Mouse (Mus musculus) heart, embryonic 12.5 days (tissue): ENCODE measurements around the gene Rpsa. TPM values are rescaled to one million over a fixed set of nuclear protein-coding genes. Genes with fewer than 3 reads are reported as not detected.

ENCODE experiments used
- ATAC-seq: fragments of 200-750 bp; cut with Nextera tagmentation; 2 replicates; pipeline ENCODE4 v1.8.0; 2017; ENCODE audit warnings: moderate TSS enrichment, moderate library complexity; ENCODE audit not compliant: insufficient number of reproducible peaks, low FRiP score
- H3K27ac ChIP-seq: fragments of 300-500 bp; sonication (generic); 2 replicates; pipeline ENCODE4 v1.5.1; 2016; ENCODE audit warnings: mild to moderate bottlenecking, moderate library complexity; ENCODE audit not compliant: poor library complexity, severe bottlenecking
- H3K27me3 ChIP-seq: fragments of 300-500 bp; sonication (generic); replicated peaks from 2 replicates; pipeline ENCODE4 v1.6.1; 2016; ENCODE audit warnings: mild to moderate bottlenecking, moderate library complexity
- H3K36me3 ChIP-seq: fragments of 300-500 bp; sonication (generic); 2 replicates; pipeline ENCODE4 v1.6.1; 2016; ENCODE audit warnings: mild to moderate bottlenecking, moderate library complexity
- H3K4me1 ChIP-seq: fragments of 300-500 bp; sonication (generic); replicated peaks from 2 replicates; pipeline ENCODE4 v1.6.1; 2016; ENCODE audit warnings: mild to moderate bottlenecking
- H3K4me2 ChIP-seq: fragments of 300-500 bp; sonication (generic); 2 replicates; pipeline ENCODE4 v1.6.1; 2016; ENCODE audit warnings: mild to moderate bottlenecking, moderate library complexity
- H3K4me3 ChIP-seq: fragments of 300-500 bp; sonication (generic); 2 replicates; pipeline ENCODE4 v1.5.1; 2016; ENCODE audit warnings: mild to moderate bottlenecking
- H3K9ac ChIP-seq: fragments of 300-500 bp; sonication (generic); 2 replicates; pipeline ENCODE4 v1.6.1; 2016; ENCODE audit warnings: mild to moderate bottlenecking, moderate library complexity
- H3K9me3 ChIP-seq: fragments of 300-500 bp; sonication (generic); replicated peaks from 2 replicates; pipeline ENCODE4 v1.6.1; 2016; ENCODE audit warnings: mild to moderate bottlenecking, moderate library complexity
- WGBS: fragments of 180-500 bp; shearing (Covaris S2); methylation state at CpG from one replicate; pipeline ENCODE4 v1.1.7; 2016; 5-methylcytosine and 5-hydroxymethylcytosine counted together
- polyA plus RNA-seq: library from polyadenylated mRNA; unstranded; fragments of >200 nt; fragmentation: Nextera tagmentation; extraction: Ambion mirVana; gene quantifications from 2 replicates; pipeline ENCODE4 v1.2.1, GENCODE M21; 2016

Gene Rpsa
- 764 and 771 TPM in 2 replicates for polyA plus RNA-seq

DNA sequence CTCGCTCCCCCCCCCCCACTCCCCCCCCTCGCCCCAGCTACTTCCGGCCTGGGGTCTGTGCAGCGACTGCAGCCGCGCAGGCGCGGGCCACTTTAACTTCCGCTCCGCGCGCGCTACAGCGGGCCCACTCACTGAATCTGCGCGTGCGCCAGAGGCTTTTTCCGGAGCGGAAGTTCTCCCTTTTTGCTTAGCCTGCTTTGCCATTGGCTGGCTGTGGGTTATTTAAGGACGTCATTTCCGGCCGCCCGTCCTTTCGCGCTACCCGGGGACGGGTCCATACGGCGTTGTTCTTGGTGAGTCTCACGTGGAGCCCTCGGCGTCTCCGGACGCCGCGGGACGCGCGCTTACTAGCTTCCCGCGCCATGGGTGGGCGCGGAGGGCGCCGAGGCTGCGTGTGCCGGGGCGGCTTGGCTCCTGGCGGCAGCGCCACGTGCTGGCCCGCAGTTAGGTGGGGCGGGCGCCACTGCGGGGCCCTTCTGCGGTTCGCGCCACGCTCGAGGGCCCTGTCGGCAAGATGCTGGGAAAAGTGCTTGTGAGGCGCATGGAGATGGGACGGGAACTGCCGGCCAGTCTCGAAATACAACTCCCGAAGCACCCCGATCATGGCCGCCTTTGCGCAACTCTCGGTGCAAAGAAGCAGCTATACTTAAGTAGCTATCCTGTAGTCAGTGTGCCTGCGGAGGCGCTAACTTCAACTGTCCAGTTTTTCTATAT, at the start of gene Rpsa:
Gene Rpsa (plus strand): TSS at position 152 of the 714 bp plus-strand sequence.
- Histone ChIP-seq H3K36me3 (peaks cover 59% of the 10 kb centered on the region), H3K9me3 (no peaks in the 10 kb centered on the region), H3K27me3 (no peaks in the 10 kb centered on the region), H3K4me1 (peaks cover 18% of the 10 kb centered on the region), H3K9ac (peak within 1 kb of the TSS; percentile 99), H3K27ac (peak within 1 kb of the TSS; percentile 86), H3K4me2 (peak within 1 kb of the TSS; percentile 86), H3K4me3 (peak within 1 kb of the TSS; percentile 76)
- under 1% methylated on average over 72 of the region's 72 CpGs for WGBS
- ATAC-seq, result peak; percentile 96

DNA sequence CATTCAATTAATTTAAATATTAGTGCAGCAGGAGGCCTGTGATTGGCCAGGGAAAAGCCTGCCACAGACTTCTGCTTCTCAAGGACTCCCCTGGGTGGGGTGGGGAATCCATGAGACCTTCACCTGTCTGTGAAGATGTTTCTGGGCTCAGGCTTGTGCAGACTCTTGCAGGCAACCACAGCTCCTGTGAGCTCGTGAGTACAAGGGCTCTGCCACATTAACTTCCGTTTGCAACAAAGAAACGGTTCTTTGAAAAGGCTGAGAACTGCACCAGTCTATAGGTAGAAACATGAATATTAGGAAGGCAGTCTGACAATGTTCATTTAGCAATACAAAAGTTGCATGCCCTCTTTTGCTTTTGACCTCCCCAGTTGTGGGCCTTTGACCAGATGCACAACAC, 49.2 kb upstream of the Rpsa start:
- Histone ChIP-seq H3K36me3 (no peaks in the 10 kb centered on the region), H3K9me3 (0 out of 2 replicates have a peak, but pooled peaks cover 4% of the 10 kb centered on the region), H3K27me3 (0 out of 2 replicates have a peak, but pooled peaks cover 3% of the 10 kb centered on the region), H3K27ac (no peak overlapping the region), H3K4me1 (no peaks in the 10 kb centered on the region), H3K9ac (no peak overlapping the region), H3K4me3 (no peak overlapping the region), H3K4me2 (no peak overlapping the region)
- no peak for ATAC-seq
- 71% methylated on average over 3 of the region's 3 CpGs for WGBS

DNA sequence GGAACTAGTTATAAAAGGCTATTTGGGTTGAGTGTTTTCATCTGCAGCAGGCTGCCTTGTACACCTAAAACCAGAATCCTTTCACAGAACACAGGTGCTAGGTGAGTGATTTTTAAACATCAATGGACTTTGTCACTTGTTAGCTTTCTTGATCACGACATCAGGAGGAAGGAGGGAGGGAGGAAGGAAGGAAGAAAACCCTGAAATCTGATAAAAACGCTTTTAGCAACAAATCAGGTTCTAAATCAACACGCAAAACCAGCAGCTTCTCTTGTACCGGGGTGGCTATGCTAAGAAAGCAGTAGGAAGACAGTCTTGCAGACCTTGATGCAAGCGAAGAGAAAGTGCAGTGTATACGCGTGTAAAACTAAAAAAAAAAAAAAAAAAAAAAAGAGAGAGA, 47.6 kb upstream of the Rpsa start:
- no peaks in the 10 kb centered on the region for H3K4me1 ChIP-seq

DNA sequence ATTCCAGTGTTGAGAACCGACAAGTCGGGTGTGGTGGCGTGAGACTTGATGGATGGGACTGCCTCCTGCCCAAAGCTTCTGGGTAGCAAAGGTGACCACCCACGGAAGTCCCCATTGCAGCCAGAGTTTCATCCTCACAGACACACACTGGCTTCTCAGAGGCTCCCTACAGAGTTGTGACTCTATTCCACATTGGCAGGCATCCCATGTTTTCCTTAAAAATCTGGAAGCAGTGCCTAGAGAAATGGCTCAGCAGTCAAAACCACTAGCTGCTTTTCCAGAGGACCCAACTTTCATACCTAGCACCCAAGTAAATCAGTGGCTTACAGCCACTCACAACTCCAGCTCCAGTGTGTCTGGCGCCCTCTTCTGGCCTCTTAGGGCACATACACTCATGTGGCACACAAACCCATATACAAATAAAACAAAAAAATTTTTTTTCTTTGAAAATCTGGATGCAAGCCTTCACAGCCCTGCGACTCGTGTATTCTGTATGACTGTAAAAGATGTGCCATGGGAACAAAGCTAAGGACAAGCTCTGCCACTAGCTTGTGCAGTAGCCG, 46.9 kb upstream of the Rpsa start:
- no peak for ATAC-seq
- H3K4me3 ChIP-seq, result no peak overlapping the region
- H3K27ac ChIP-seq, result no peak overlapping the region
- H3K27me3 ChIP-seq, result 0 out of 2 replicates have a peak, but pooled peaks cover 3% of the 10 kb centered on the region
- H3K9ac ChIP-seq, result no peak overlapping the region
- no peaks in the 10 kb centered on the region for H3K36me3 ChIP-seq
- H3K9me3 ChIP-seq, result 0 out of 2 replicates have a peak, but pooled peaks cover 4% of the 10 kb centered on the region
- H3K4me1 ChIP-seq, result no peaks in the 10 kb centered on the region
- H3K4me2 ChIP-seq, result no peak overlapping the region
- 73% methylated on average over 8 of the region's 8 CpGs for WGBS

More for the DNA sequence above, 47.6 kb upstream of the Rpsa start:
- Histone ChIP-seq H3K9ac (no peak overlapping the region), H3K4me3 (no peak overlapping the region), H3K27me3 (0 out of 2 replicates have a peak, but pooled peaks cover 3% of the 10 kb centered on the region), H3K4me2 (no peak overlapping the region), H3K9me3 (0 out of 2 replicates have a peak, but pooled peaks cover 4% of the 10 kb centered on the region), H3K36me3 (no peaks in the 10 kb centered on the region), H3K27ac (no peak overlapping the region)
- ATAC-seq, result no peak
- 68% methylated on average over 7 of the region's 7 CpGs for WGBS

DNA sequence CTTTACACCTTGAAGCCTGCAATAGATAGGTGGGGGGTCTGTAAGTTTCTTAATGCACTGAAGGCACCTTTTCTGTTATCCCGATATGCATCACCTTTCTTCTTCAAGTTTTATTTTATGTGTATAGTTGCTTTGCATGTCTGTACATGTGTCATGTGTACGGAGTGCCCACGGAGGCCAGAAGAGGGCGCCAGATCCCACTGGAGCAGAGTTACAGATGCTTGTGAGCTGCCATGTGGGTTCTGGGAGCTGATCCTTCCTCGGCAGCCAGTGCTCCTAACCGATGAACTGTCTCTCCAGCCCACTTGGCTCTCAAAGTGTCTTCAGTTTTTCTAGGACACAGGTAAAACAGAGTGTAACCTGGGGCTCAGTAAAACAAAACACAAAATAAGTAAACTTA, 46.2 kb upstream of the Rpsa start:
- Histone ChIP-seq H3K27ac (no peak overlapping the region), H3K4me1 (no peaks in the 10 kb centered on the region), H3K9me3 (0 out of 2 replicates have a peak, but pooled peaks cover 4% of the 10 kb centered on the region), H3K4me2 (no peak overlapping the region), H3K36me3 (no peaks in the 10 kb centered on the region), H3K4me3 (no peak overlapping the region), H3K9ac (no peak overlapping the region), H3K27me3 (0 out of 2 replicates have a peak, but pooled peaks cover 3% of the 10 kb centered on the region)
- no peak for ATAC-seq
- WGBS, result 64% methylated on average over 6 of the region's 6 CpGs

DNA sequence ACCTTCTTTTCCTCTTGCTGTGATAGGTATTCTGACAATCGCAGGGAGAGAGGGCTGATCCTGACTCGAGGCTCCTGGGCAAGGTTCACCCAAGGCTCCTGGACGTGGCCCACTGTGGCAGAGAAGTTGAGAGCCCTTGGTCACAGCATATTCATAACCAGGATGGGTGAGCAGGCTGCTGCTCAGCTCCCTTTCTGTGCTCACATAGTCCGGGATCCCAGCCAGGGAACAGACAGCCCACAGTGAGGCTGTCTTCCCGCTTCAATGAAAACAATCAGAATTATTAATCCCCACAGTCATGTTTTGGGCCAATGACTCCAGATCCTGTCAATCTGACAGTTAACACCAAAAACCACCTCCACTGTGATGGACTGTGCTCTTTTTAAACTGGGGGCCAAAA, 45.5 kb upstream of the Rpsa start:
- Histone ChIP-seq H3K9me3 (0 out of 2 replicates have a peak, but pooled peaks cover 4% of the 10 kb centered on the region), H3K36me3 (no peaks in the 10 kb centered on the region), H3K4me2 (no peak overlapping the region), H3K27ac (no peak overlapping the region), H3K9ac (no peak overlapping the region), H3K4me1 (no peaks in the 10 kb centered on the region), H3K27me3 (0 out of 2 replicates have a peak, but pooled peaks cover 3% of the 10 kb centered on the region), H3K4me3 (no peak overlapping the region)
- WGBS, result 76% methylated on average over 5 of the region's 5 CpGs
- ATAC-seq, result no peak

DNA sequence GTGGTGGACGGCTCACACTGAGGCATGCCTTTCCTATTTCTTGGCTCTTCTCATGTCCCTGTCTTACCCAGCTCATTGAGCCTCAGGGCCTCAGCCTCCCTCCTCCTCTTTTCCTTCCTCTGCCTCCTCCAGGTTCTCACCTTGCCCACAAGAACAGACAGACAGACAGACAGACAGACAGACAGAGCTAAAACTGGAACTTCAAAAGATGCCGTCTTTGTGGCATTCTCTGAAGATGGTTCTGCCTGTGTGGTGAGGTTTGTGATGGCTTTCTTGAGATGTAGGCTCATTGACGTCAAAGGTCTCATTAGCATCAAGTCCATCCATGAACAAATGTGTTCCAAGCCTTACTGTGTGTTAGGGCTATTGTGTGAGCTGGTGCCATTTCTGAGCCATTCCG, 44.8 kb upstream of the Rpsa start:
- 86% methylated on average over 4 of the region's 4 CpGs for WGBS

DNA sequence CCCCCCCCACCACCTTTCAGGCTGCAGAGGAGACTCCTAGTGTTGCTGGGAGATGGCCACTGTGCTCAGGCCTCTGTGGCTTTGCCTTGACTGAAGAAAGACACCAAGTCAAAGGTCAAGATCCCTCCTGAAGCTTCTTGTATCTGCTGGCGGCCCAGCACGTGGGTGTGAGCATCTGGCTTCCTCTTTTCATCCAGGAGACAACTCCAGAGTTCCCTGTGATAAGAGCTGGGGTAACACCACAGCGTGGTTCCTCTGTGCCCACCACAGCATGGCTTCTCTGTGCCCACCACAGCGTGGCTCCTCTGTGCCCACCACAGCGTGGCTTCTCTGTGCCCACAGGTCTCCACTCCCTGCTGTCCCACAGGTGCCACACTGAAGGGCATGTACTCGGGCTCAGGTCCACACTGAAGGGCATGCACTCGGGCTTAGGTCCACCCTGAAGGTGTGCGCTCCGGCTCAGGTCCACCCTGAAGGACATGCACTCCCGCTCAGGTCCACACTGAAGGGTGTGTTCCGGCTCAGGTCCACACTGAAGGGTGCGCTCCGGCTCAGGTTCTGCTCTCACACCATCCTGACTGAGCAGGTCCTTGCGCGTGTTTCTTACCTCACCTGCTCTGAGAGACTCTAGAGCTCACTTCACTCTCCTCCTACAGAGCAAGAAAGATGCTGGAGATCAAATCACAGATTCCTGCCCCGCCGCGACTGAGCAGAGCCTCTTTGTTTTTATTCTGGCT, 44.2 kb upstream of the Rpsa start:
- WGBS, result 74% methylated on average over 18 of the region's 18 CpGs
- no peak overlapping the region for H3K9ac ChIP-seq
- no peak; the same call in 1 of the 2 replicates for ATAC-seq

More for the DNA sequence above, 44.8 kb upstream of the Rpsa start:
- Histone ChIP-seq H3K4me2 (no peak overlapping the region), H3K4me3 (no peak overlapping the region), H3K36me3 (no peaks in the 10 kb centered on the region), H3K9ac (no peak overlapping the region), H3K27me3 (0 out of 2 replicates have a peak, but pooled peaks cover 3% of the 10 kb centered on the region), H3K9me3 (0 out of 2 replicates have a peak, but pooled peaks cover 4% of the 10 kb centered on the region), H3K27ac (no peak overlapping the region), H3K4me1 (no peaks in the 10 kb centered on the region)
- ATAC-seq, result no peak

DNA sequence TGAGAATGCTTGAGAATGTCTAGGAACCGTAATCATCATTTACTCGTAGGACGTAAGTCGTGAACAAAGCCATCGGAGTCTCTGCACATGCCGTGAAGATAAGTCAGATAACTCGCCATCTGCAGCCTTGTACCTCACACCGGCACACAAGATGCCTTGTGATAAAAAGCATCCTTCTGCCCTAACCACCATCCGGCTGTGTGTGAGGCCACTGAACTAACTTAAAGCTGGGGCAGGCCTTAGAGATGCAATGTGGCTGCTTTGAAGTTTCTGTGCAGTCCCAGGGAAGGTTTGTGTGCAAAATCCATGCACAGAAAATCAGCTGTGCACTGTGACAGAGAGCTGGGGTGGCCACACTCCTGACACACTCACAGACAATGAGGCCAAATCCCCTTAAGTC, 43.1 kb upstream of the Rpsa start:
- ATAC-seq, result no peak
- Histone ChIP-seq H3K4me2 (no peak overlapping the region), H3K9me3 (peaks cover 11% of the 10 kb centered on the region; the same call in 1 of the 2 replicates), H3K36me3 (no peaks in the 10 kb centered on the region), H3K4me1 (no peaks in the 10 kb centered on the region), H3K27me3 (0 out of 2 replicates have a peak, but pooled peaks cover 3% of the 10 kb centered on the region), H3K9ac (no peak overlapping the region), H3K27ac (no peak overlapping the region), H3K4me3 (no peak overlapping the region)
- WGBS, result 77% methylated on average over 9 of the region's 9 CpGs

More for the DNA sequence above, 44.2 kb upstream of the Rpsa start:
- 0 out of 2 replicates have a peak, but pooled peaks cover 4% of the 10 kb centered on the region for H3K9me3 ChIP-seq
- H3K27me3 ChIP-seq, result 0 out of 2 replicates have a peak, but pooled peaks cover 3% of the 10 kb centered on the region
- no peaks in the 10 kb centered on the region for H3K4me1 ChIP-seq
- H3K27ac ChIP-seq, result no peak overlapping the region
- H3K4me2 ChIP-seq, result no peak overlapping the region
- H3K36me3 ChIP-seq, result no peaks in the 10 kb centered on the region
- H3K4me3 ChIP-seq, result no peak overlapping the region

DNA sequence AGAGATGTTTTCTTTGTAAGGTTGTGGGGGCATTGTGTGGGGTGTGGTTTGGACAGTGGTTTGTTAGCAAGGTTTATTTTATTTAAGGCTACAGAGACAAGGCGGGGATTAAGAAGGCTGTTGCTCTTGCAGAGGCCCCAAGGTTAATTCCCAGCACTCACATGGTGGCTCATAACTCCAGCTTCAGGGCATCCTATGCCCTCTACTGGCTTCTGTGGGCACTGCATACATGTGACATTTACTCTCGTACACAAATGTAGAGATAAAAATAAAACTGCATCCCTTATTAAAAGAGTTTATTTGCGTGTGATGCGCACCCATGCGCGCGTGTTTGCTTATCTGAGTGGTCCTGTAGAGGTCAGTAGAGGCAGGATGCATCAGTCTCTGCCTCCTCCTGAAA, 38.4 kb upstream of the Rpsa start:
- Histone ChIP-seq H3K4me1 (no peaks in the 10 kb centered on the region), H3K9me3 (peaks cover 8% of the 10 kb centered on the region; the same call in 1 of the 2 replicates), H3K9ac (no peak overlapping the region), H3K36me3 (no peaks in the 10 kb centered on the region), H3K27me3 (no peaks in the 10 kb centered on the region), H3K4me3 (no peak overlapping the region), H3K27ac (no peak overlapping the region), H3K4me2 (no peak overlapping the region)
- no peak for ATAC-seq
- WGBS, result 73% methylated on average over 7 of the region's 7 CpGs

DNA sequence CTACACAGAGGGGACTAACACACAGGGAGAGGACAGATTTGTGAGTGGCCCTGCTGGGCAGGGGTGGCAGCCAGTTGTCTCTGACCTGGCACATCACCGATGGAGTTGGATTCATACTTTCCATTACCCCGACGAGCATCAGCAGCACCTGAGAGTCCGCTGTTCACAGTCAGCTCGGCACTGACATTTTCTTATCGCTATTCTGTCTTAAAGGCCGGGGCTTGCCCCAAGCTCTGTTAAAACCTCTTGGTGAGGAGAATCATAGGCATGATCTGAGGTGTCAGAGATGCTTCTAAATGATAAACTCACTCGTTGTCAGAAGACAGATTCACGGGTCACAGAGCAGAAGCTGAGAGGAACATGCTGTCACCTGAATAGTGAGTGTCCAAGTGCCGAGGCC, 36.4 kb upstream of the Rpsa start:
- ATAC-seq, result no peak
- H3K9me3 ChIP-seq, result peaks cover 8% of the 10 kb centered on the region; the same call in 1 of the 2 replicates
- H3K4me3 ChIP-seq, result no peak overlapping the region
- no peak overlapping the region for H3K27ac ChIP-seq
- 77% methylated on average over 10 of the region's 10 CpGs for WGBS
- no peak overlapping the region for H3K4me2 ChIP-seq
- H3K27me3 ChIP-seq, result no peaks in the 10 kb centered on the region
- H3K9ac ChIP-seq, result no peak overlapping the region
- H3K36me3 ChIP-seq, result no peaks in the 10 kb centered on the region
- H3K4me1 ChIP-seq, result no peaks in the 10 kb centered on the region
